Mouse (Mus musculus): ENCODE results near the gene H2-D1. TPM values are rescaled to one million over a fixed set of nuclear protein-coding genes. Genes with fewer than 3 reads are reported as not detected.

Gene H2-D1
- polyA plus RNA-seq (2015; fragmentation: Illumina TruSeq; extraction: RNeasy Lipid Tissue Mini Kit (QIAGEN cat#74804); ENCODE audit: low read depth, low replicate concordance) = 50.0 TPM

DNA sequence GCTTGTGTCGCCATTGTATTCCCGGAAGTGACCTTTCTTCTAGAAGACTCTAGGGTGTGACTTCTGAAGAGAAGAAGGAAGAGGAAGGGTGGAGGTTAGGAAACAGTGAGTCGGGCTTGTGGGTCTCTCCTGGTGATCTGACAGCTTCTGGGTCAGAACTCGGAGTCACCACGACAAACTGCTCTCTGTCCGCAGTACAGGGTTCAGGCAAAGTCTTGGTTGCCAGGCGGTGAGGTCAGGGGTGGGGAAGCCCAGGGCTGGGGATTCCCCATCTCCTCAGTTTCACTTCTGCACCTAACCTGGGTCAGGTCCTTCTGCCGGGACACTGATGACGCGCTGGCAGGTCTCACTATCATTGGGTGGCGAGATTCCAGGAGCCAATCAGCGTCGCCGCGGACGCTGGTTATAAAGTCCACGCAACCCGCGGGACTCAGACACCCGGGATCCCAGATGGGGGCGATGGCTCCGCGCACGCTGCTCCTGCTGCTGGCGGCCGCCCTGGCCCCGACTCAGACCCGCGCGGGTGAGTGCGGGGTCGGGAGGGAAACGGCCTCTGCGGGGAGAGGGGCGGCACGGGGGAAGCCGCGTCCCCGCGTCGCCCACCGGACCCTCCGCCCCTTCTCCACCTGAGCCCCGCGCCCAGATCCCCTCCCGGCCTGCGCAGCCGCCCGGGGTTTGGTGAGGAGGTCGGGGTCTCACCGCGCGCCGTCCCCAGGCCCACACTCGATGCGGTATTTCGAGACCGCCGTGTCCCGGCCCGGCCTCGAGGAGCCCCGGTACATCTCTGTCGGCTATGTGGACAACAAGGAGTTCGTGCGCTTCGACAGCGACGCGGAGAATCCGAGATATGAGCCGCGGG is at the start of gene H2-D1:
Gene H2-D1 (plus strand): TSS at position 67 of the 859 bp plus-strand sequence.

DNA sequence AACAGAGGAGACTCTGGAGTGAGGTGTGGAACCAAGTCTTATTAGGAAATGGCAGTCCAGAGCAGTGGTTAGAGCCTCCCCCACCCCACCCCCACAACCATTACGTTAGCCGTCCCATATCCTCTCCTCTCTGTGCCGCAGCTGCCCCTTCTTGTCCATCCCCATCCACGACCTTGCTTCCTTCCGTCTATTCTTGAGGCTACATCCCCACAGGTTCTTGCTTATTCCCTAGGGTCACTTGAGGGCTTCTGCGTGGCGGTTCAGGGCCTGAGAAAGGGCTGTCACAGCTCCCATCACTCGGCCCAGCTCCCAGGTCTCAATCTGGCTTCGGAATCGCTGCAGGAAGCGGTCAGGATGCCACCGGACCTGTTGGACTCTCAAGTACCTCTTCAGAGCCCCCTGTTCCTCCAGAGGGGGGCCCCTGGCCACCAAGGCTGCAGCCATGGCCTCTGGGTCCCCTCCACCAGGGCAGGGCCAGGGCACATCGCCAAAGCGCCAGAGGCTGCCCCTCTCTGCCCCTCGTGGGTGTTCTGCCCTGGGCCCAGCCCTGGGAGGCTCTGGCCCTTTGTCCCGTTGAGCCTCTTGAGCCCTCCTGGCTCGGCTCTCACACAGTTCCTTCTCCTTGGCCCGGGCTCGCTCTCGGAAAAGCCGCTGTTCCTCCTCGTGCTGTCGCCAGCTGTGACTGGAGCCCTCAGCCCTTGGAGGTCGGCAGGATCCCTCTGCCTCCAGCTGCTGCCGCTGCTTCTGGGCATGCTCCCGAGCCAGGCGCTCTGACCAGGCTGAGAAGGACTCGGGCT is 42.2 kb upstream of the H2-D1 start, which contains the start of gene Gm16181:
Gene Gm16181 (plus strand): TSS at position 679 of the 797 bp plus-strand sequence.

DNA sequence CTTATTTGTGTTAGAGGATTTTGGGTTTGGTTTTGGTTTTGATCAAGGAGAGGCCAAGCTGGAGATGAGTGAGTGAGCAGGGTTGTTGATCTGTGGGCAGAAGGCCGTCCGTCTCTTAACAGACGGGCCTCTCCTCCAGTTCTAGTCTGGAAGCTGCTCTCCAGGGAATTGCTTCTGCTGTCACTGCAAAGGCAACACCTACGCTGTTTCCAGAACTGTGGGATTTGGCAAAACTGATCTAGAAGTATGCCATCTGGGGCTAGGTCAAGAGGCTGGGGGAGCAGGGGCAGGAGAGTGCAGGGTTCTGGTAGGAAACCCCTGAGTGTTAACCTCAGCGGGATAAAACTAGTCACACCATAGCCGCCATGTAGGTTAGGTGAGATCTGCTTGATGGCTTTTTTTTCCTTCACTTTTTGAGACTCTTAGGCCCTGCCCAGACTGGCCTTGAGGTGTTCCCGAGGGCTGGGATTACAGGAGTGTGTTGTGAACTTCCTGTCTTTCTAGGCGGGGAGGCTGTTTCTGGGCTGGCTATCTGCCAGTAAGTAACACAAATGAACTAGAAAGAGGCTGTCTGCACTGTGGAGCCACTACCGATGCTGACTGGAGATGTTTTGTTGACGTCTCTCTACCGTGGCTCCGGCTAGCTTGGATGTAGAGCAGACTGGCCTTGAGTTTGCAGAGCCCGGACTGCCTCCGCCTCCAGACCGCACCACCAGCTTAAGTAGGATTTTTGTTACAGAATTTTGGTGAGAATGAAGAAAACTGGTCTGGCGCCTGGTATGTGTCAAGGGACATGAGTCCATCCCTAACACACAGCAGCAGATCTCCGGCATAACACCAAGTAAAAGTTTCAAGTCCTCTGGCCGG is 29.2 kb upstream of the H2-D1 start, which contains the start of gene Atp6v1g2:
Gene Atp6v1g2 (plus strand): TSS at position 547 of the 867 bp plus-strand sequence.

DNA sequence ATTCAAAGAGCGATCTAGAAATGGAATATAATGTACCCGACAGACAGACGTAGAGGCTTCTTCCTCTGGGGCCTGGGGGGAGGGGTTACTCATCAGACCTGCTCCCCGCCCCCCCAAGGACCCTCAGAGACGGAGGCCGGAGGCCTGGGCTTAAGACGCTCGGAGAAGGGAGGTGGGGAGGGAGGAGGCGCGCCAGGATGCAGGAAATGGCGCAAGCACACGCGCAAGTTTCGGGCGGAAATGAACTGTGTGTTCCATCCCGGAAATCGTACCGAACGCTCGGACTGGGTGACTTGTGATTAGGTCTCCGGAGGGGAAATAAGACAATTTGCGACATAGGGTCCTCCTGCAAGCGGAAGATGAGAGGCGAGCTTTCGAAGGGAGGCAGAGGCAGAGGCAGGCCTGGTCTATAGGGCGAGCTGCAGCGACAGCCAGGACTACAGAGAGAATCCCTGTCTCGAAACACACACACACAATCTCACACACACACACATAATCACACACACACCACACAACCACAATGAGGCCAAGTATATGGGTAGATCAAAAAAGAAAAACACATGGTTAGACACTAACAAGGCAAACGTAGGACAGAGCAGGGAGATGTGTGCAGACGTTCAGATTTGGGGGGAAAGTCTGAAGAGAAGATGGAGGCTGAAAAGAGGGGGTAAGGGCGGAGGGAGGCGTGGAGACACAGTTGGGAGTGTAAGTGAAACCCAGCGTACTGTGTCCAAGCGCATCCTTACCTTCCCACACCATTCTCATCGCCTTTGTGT is 26.7 kb upstream of the H2-D1 start, which contains the start of gene Nfkbil1:
Gene Nfkbil1 (minus strand): TSS at position 179 of the 776 bp plus-strand sequence.

DNA sequence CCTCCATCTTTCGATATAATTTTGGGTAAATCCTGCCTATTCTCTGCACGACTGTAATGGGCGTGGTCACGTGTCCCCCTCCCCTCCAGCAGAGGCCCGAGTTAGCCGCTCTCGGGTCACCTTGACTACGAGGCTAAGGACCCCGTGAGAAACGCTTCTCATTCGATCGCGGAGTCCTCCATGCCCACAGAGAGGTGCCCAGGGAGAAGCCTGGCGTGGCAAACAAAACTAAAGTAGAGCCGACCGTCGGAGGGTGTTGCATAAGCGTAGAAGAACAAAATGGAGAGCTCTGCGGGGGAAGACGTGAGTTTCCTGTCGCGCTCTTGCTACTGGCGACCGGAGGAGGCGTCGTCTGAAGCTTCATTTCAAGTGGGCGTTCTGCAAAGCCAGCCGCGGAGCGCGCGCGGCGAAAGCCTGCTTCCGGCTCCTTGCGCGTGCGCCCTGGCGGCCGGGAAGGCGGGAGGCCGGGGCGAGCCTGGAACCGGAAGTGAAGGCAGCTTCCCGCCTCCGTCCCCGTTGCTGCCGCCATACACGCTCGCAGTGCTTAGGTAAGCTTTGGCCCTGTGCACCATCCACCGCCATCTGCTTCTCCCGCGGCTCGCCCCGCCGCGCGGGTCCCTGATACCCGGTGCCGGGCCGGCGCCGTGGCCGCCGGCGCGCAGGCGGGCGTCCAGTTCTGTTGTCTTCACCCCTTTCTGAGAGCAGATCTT is 21.1 kb upstream of the H2-D1 start, which contains the start of gene Ddx39b:
Gene Ddx39b (plus strand): TSS at position 442 of the 710 bp plus-strand sequence.

Other genes starting within 250 kb of the H2-D1 start
- 0.71 TPM for gene Vwa7, start 246.2 kb upstream of the H2-D1 start, polyA plus RNA-seq (2015; fragmentation: Illumina TruSeq; extraction: RNeasy Lipid Tissue Mini Kit (QIAGEN cat#74804); ENCODE audit: low read depth, low replicate concordance)
- not detected for gene Sapcd1, start 234.7 kb upstream of the H2-D1 start, polyA plus RNA-seq (2015; fragmentation: Illumina TruSeq; extraction: RNeasy Lipid Tissue Mini Kit (QIAGEN cat#74804); ENCODE audit: low read depth, low replicate concordance)
- gene Msh5, start 216.0 kb upstream of the H2-D1 start, polyA plus RNA-seq (2015; fragmentation: Illumina TruSeq; extraction: RNeasy Lipid Tissue Mini Kit (QIAGEN cat#74804); ENCODE audit: low read depth, low replicate concordance) = 0.67 TPM
- 22.1 TPM for gene Clic1, start 212.8 kb upstream of the H2-D1 start, polyA plus RNA-seq (2015; fragmentation: Illumina TruSeq; extraction: RNeasy Lipid Tissue Mini Kit (QIAGEN cat#74804); ENCODE audit: low read depth, low replicate concordance)
- 19.3 TPM for gene Ddah2, start 203.7 kb upstream of the H2-D1 start, polyA plus RNA-seq (2015; fragmentation: Illumina TruSeq; extraction: RNeasy Lipid Tissue Mini Kit (QIAGEN cat#74804); ENCODE audit: low read depth, low replicate concordance)
- not detected for gene Ly6g6c, start 197.3 kb upstream of the H2-D1 start, polyA plus RNA-seq (2015; fragmentation: Illumina TruSeq; extraction: RNeasy Lipid Tissue Mini Kit (QIAGEN cat#74804); ENCODE audit: low read depth, low replicate concordance)
- not detected for gene Mpig6b, start 196.5 kb upstream of the H2-D1 start, polyA plus RNA-seq (2015; fragmentation: Illumina TruSeq; extraction: RNeasy Lipid Tissue Mini Kit (QIAGEN cat#74804); ENCODE audit: low read depth, low replicate concordance)
- gene Ly6g6e, start 185.8 kb upstream of the H2-D1 start, polyA plus RNA-seq (2015; fragmentation: Illumina TruSeq; extraction: RNeasy Lipid Tissue Mini Kit (QIAGEN cat#74804); ENCODE audit: low read depth, low replicate concordance) = 5.5 TPM
- 1.8 TPM for gene Ly6g6d, start 184.7 kb upstream of the H2-D1 start, polyA plus RNA-seq (2015; fragmentation: Illumina TruSeq; extraction: RNeasy Lipid Tissue Mini Kit (QIAGEN cat#74804); ENCODE audit: low read depth, low replicate concordance)
- 0.70 TPM for gene Ly6g6f, start 177.1 kb upstream of the H2-D1 start, polyA plus RNA-seq (2015; fragmentation: Illumina TruSeq; extraction: RNeasy Lipid Tissue Mini Kit (QIAGEN cat#74804); ENCODE audit: low read depth, low replicate concordance)
- 106 TPM for gene Abhd16a, start 173.5 kb upstream of the H2-D1 start, polyA plus RNA-seq (2015; fragmentation: Illumina TruSeq; extraction: RNeasy Lipid Tissue Mini Kit (QIAGEN cat#74804); ENCODE audit: low read depth, low replicate concordance)
- gene Ly6g5c, start 154.5 kb upstream of the H2-D1 start, polyA plus RNA-seq (2015; fragmentation: Illumina TruSeq; extraction: RNeasy Lipid Tissue Mini Kit (QIAGEN cat#74804); ENCODE audit: low read depth, low replicate concordance) = not detected
- gene Ly6g5b, start 147.3 kb upstream of the H2-D1 start, polyA plus RNA-seq (2015; fragmentation: Illumina TruSeq; extraction: RNeasy Lipid Tissue Mini Kit (QIAGEN cat#74804); ENCODE audit: low read depth, low replicate concordance) = not detected
- 24.9 TPM for gene Gpank1, start 141.3 kb upstream of the H2-D1 start, polyA plus RNA-seq (2015; fragmentation: Illumina TruSeq; extraction: RNeasy Lipid Tissue Mini Kit (QIAGEN cat#74804); ENCODE audit: low read depth, low replicate concordance)
- gene Csnk2b, start 140.7 kb upstream of the H2-D1 start, polyA plus RNA-seq (2015; fragmentation: Illumina TruSeq; extraction: RNeasy Lipid Tissue Mini Kit (QIAGEN cat#74804); ENCODE audit: low read depth, low replicate concordance) = 221 TPM
- gene D17H6S53E, start 136.4 kb upstream of the H2-D1 start, polyA plus RNA-seq (2015; fragmentation: Illumina TruSeq; extraction: RNeasy Lipid Tissue Mini Kit (QIAGEN cat#74804); ENCODE audit: low read depth, low replicate concordance) = 18.0 TPM
- not detected for gene Apom, start 130.7 kb upstream of the H2-D1 start, polyA plus RNA-seq (2015; fragmentation: Illumina TruSeq; extraction: RNeasy Lipid Tissue Mini Kit (QIAGEN cat#74804); ENCODE audit: low read depth, low replicate concordance)
- 159 TPM for gene Bag6, start 127.6 kb upstream of the H2-D1 start, polyA plus RNA-seq (2015; fragmentation: Illumina TruSeq; extraction: RNeasy Lipid Tissue Mini Kit (QIAGEN cat#74804); ENCODE audit: low read depth, low replicate concordance)
- 185 TPM for gene Prrc2a, start 97.8 kb upstream of the H2-D1 start, polyA plus RNA-seq (2015; fragmentation: Illumina TruSeq; extraction: RNeasy Lipid Tissue Mini Kit (QIAGEN cat#74804); ENCODE audit: low read depth, low replicate concordance)
- 19.0 TPM for gene Aif1, start 86.7 kb upstream of the H2-D1 start, polyA plus RNA-seq (2015; fragmentation: Illumina TruSeq; extraction: RNeasy Lipid Tissue Mini Kit (QIAGEN cat#74804); ENCODE audit: low read depth, low replicate concordance)
- 9.3 TPM for gene Lst1, start 74.3 kb upstream of the H2-D1 start, polyA plus RNA-seq (2015; fragmentation: Illumina TruSeq; extraction: RNeasy Lipid Tissue Mini Kit (QIAGEN cat#74804); ENCODE audit: low read depth, low replicate concordance)
- gene Ltb, start 68.3 kb upstream of the H2-D1 start, polyA plus RNA-seq (2015; fragmentation: Illumina TruSeq; extraction: RNeasy Lipid Tissue Mini Kit (QIAGEN cat#74804); ENCODE audit: low read depth, low replicate concordance) = 0.55 TPM
- not detected for gene Tnf, start 60.7 kb upstream of the H2-D1 start, polyA plus RNA-seq (2015; fragmentation: Illumina TruSeq; extraction: RNeasy Lipid Tissue Mini Kit (QIAGEN cat#74804); ENCODE audit: low read depth, low replicate concordance)
- gene Lta, start 57.4 kb upstream of the H2-D1 start, polyA plus RNA-seq (2015; fragmentation: Illumina TruSeq; extraction: RNeasy Lipid Tissue Mini Kit (QIAGEN cat#74804); ENCODE audit: low read depth, low replicate concordance) = not detected
- not detected for gene Gm16181, start 41.9 kb upstream of the H2-D1 start, polyA plus RNA-seq (2015; fragmentation: Illumina TruSeq; extraction: RNeasy Lipid Tissue Mini Kit (QIAGEN cat#74804); ENCODE audit: low read depth, low replicate concordance)
- gene Atp6v1g2, start 29.1 kb upstream of the H2-D1 start, polyA plus RNA-seq (2015; fragmentation: Illumina TruSeq; extraction: RNeasy Lipid Tissue Mini Kit (QIAGEN cat#74804); ENCODE audit: low read depth, low replicate concordance) = 711 TPM
- gene Nfkbil1, start 26.9 kb upstream of the H2-D1 start, polyA plus RNA-seq (2015; fragmentation: Illumina TruSeq; extraction: RNeasy Lipid Tissue Mini Kit (QIAGEN cat#74804); ENCODE audit: low read depth, low replicate concordance) = 11.4 TPM
- 206 TPM for gene Ddx39b, start 21.0 kb upstream of the H2-D1 start, polyA plus RNA-seq (2015; fragmentation: Illumina TruSeq; extraction: RNeasy Lipid Tissue Mini Kit (QIAGEN cat#74804); ENCODE audit: low read depth, low replicate concordance)
- 0.45 TPM for gene H2-Q1, start 57.7 kb downstream of the H2-D1 start, polyA plus RNA-seq (2015; fragmentation: Illumina TruSeq; extraction: RNeasy Lipid Tissue Mini Kit (QIAGEN cat#74804); ENCODE audit: low read depth, low replicate concordance)
- gene H2-Q2, start 79.5 kb downstream of the H2-D1 start, polyA plus RNA-seq (2015; fragmentation: Illumina TruSeq; extraction: RNeasy Lipid Tissue Mini Kit (QIAGEN cat#74804); ENCODE audit: low read depth, low replicate concordance) = 2.0 TPM
- 4.1 TPM for gene H2-Q4, start 116.9 kb downstream of the H2-D1 start, polyA plus RNA-seq (2015; fragmentation: Illumina TruSeq; extraction: RNeasy Lipid Tissue Mini Kit (QIAGEN cat#74804); ENCODE audit: low read depth, low replicate concordance)
- 0.34 TPM for gene H2-Q6, start 162.1 kb downstream of the H2-D1 start, polyA plus RNA-seq (2015; fragmentation: Illumina TruSeq; extraction: RNeasy Lipid Tissue Mini Kit (QIAGEN cat#74804); ENCODE audit: low read depth, low replicate concordance)
- 0.61 TPM for gene H2-Q7, start 176.4 kb downstream of the H2-D1 start, polyA plus RNA-seq (2015; fragmentation: Illumina TruSeq; extraction: RNeasy Lipid Tissue Mini Kit (QIAGEN cat#74804); ENCODE audit: low read depth, low replicate concordance)
- not detected for gene H2-Q10, start 207.4 kb downstream of the H2-D1 start, polyA plus RNA-seq (2015; fragmentation: Illumina TruSeq; extraction: RNeasy Lipid Tissue Mini Kit (QIAGEN cat#74804); ENCODE audit: low read depth, low replicate concordance)
- gene Pou5f1, start 243.3 kb downstream of the H2-D1 start, polyA plus RNA-seq (2015; fragmentation: Illumina TruSeq; extraction: RNeasy Lipid Tissue Mini Kit (QIAGEN cat#74804); ENCODE audit: low read depth, low replicate concordance) = not detected